Mouse (Mus musculus) brain, embryonic 14.5 days (tissue): ENCODE data around the gene Mars.
A peak's percentile ranks its signal among the peaks of the same experiment; 100 is the strongest.

Experiments used
- CTCF ChIP-seq: fragments of 200-500 bp; IDR thresholded peaks from 2 replicates; pipeline ENCODE4 v1.5.1; 2012; ENCODE audit warnings: inconsistent platforms, mild to moderate bottlenecking, moderate library complexity, borderline replicate concordance; ENCODE audit not compliant: insufficient read depth, insufficient read length; ENCODE audit errors: extremely low read depth
- POLR2A ChIP-seq: fragments of 200-500 bp; IDR thresholded peaks from 2 replicates; pipeline ENCODE4 v1.6.1; 2012; ENCODE audit warnings: mild to moderate bottlenecking, inconsistent platforms, borderline replicate concordance; ENCODE audit not compliant: poor library complexity, insufficient read depth, insufficient read length, severe bottlenecking; ENCODE audit errors: extremely low read depth

DNA sequence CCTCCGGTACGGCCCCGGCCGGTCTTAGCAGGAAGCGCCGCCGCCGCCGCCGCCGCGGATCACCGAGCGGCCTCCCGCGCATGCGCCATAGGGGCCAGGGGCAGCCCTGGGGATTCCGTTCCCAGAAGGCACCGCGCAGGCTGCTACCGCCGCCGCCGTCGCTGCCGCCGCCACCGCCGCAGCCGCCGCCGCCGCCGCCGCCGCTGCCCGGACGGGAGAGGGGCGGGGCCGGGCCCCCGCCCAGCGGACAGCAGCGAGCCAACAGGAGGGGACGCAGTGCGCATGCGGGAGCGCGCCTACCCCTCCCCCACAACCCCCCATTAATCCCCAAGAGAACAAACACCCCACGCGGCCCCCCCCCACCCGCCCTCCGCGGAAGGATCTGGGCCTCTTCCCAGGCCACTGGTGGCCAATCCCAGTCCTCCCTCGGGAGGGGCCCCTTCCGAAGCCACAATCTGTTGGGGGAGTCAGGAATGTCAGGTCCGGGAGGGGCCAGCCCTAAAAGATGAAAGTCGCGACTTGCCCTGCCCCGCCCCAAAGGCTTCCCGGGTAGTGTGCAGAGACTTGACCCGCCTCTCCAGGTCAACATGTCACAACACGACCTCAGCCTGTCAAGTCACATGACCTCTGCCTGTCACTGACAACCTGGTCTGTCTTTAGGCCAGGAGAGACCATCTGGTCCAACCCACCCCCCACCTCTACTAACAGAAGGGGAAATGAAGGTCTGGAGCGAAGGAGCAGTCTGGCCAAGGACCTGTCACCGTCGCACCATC is 22.6 kb downstream of the Mars start, which contains the start of gene Mbd6:
- TF ChIP-seq POLR2A (peak; percentile 72; the same call in 1 of the 2 replicates), CTCF (no peak)
